Mouse (Mus musculus) midbrain, embryonic 16.5 days (tissue): ENCODE measurements around the gene 2310022A10Rik. TPM values are rescaled to one million over a fixed set of nuclear protein-coding genes. Genes with fewer than 3 reads are reported as not detected.

Experiments used
- ATAC-seq: fragments of 200-750 bp; cut with Nextera tagmentation; 2 replicates; pipeline ENCODE4 v1.8.0; 2017; ENCODE audit warnings: moderate TSS enrichment
- H3K27ac ChIP-seq: fragments of 300-500 bp; sonication (generic); 2 replicates; pipeline ENCODE4 v1.5.1; 2014; ENCODE audit warnings: mild to moderate bottlenecking, low read length, mixed read lengths
- H3K27me3 ChIP-seq: fragments of 300-500 bp; sonication (generic); 2 replicates; pipeline ENCODE4 v1.6.1; 2014; ENCODE audit warnings: low read depth, low read length, mixed read lengths; ENCODE audit not compliant: control insufficient read depth, insufficient read depth
- H3K36me3 ChIP-seq: fragments of 300-500 bp; sonication (generic); 2 replicates; pipeline ENCODE4 v1.6.1; 2014; ENCODE audit warnings: mild to moderate bottlenecking, low read length, moderate library complexity, mixed read lengths; ENCODE audit not compliant: control insufficient read depth, insufficient read depth
- H3K4me1 ChIP-seq: fragments of 300-500 bp; sonication (generic); 2 replicates; pipeline ENCODE4 v1.6.1; 2014; ENCODE audit warnings: mild to moderate bottlenecking, low read length, mixed read lengths; ENCODE audit not compliant: control insufficient read depth, insufficient read depth
- H3K4me2 ChIP-seq: fragments of 300-500 bp; sonication (generic); 2 replicates; pipeline ENCODE4 v1.6.1; 2014; ENCODE audit warnings: mild to moderate bottlenecking, low read length, mixed read lengths
- H3K4me3 ChIP-seq: fragments of 300-500 bp; sonication (generic); 2 replicates; pipeline ENCODE4 v1.5.1; 2014; ENCODE audit warnings: low read depth, mild to moderate bottlenecking, low read length, moderate library complexity, mixed read lengths
- H3K9ac ChIP-seq: fragments of 300-500 bp; sonication (generic); 2 replicates; pipeline ENCODE4 v1.6.1; 2014; ENCODE audit warnings: low read depth, low read length, mixed read lengths
- H3K9me3 ChIP-seq: fragments of 300-500 bp; sonication (generic); replicated peaks from 2 replicates; pipeline ENCODE4 v1.6.1; 2014; ENCODE audit warnings: mild to moderate bottlenecking, low read length, mixed read lengths; ENCODE audit not compliant: control insufficient read depth, poor library complexity, severe bottlenecking
- WGBS: fragments of 180-500 bp; shearing (Covaris S2); extraction: QIAGEN DNeasy Blood & Tissue Kit; methylation state at CpG from one replicate; pipeline ENCODE4 v1.1.7; 2014; 5-methylcytosine and 5-hydroxymethylcytosine counted together
- polyA plus RNA-seq: library from polyadenylated mRNA; unstranded; fragments of >200 nt; fragmentation: Nextera tagmentation; extraction: Ambion mirVana; gene quantifications from 2 replicates; pipeline ENCODE4 v1.2.1, GENCODE M21; 2015

Gene 2310022A10Rik
- polyA plus RNA-seq, 1 experiment from 2014 or later: 37.5 TPM

GRCm38 (mm10) chr7:27574124-27574880 lies 21.3 kb downstream of the 2310022A10Rik start:
- H3K9ac ChIP-seq: no peak overlapping the region
- WGBS: 95% methylated on average over 14 of the region's 14 CpGs
- ATAC-seq: no peak
- no peak overlapping the region for H3K27ac ChIP-seq
- no peaks in the 10 kb centered on the region for H3K27me3 ChIP-seq
- peaks cover 45% of the 10 kb centered on the region for H3K36me3 ChIP-seq
- H3K4me2 ChIP-seq: no peak overlapping the region
- no peak overlapping the region for H3K4me3 ChIP-seq
- H3K4me1 ChIP-seq: no peaks in the 10 kb centered on the region
- H3K9me3 ChIP-seq: no peaks in the 10 kb centered on the region

GRCm38 (mm10) chr7:27576914-27577313 lies 23.9 kb downstream of the 2310022A10Rik start:
- no peak for ATAC-seq
- 60% methylated on average over 6 of the region's 6 CpGs for WGBS

GRCm38 (mm10) chr7:27577589-27577988 lies 24.6 kb downstream of the 2310022A10Rik start:
- Histone ChIP-seq H3K27me3 (no peaks in the 10 kb centered on the region), H3K4me1 (no peaks in the 10 kb centered on the region), H3K9me3 (no peaks in the 10 kb centered on the region), H3K4me2 (no peak overlapping the region), H3K4me3 (no peak overlapping the region), H3K36me3 (peaks cover 43% of the 10 kb centered on the region), H3K9ac (no peak overlapping the region), H3K27ac (no peak overlapping the region)
- 94% methylated on average over 6 of the region's 6 CpGs for WGBS
- ATAC-seq: no peak

More at GRCm38 (mm10) chr7:27576914-27577313, 23.9 kb downstream of the 2310022A10Rik start:
- no peak overlapping the region for H3K4me2 ChIP-seq
- no peaks in the 10 kb centered on the region for H3K4me1 ChIP-seq
- H3K9me3 ChIP-seq: no peaks in the 10 kb centered on the region
- no peaks in the 10 kb centered on the region for H3K27me3 ChIP-seq
- peaks cover 45% of the 10 kb centered on the region for H3K36me3 ChIP-seq
- no peak overlapping the region for H3K27ac ChIP-seq
- H3K9ac ChIP-seq: no peak overlapping the region
- H3K4me3 ChIP-seq: no peak overlapping the region

GRCm38 (mm10) chr7:27578465-27578864 lies 25.4 kb downstream of the 2310022A10Rik start:
- Histone ChIP-seq H3K9me3 (no peaks in the 10 kb centered on the region), H3K4me1 (no peaks in the 10 kb centered on the region), H3K36me3 (peaks cover 43% of the 10 kb centered on the region), H3K4me2 (no peak overlapping the region), H3K9ac (no peak overlapping the region), H3K27me3 (no peaks in the 10 kb centered on the region), H3K4me3 (no peak overlapping the region), H3K27ac (no peak overlapping the region)
- 89% methylated on average over 7 of the region's 7 CpGs for WGBS
- ATAC-seq: no peak

GRCm38 (mm10) chr7:27580380-27581174 lies 27.5 kb downstream of the 2310022A10Rik start:
- no peaks in the 10 kb centered on the region for H3K9me3 ChIP-seq
- H3K27me3 ChIP-seq: no peaks in the 10 kb centered on the region
- WGBS: 91% methylated on average over 14 of the region's 14 CpGs
- no peak overlapping the region for H3K27ac ChIP-seq
- H3K4me3 ChIP-seq: no peak overlapping the region
- peaks cover 36% of the 10 kb centered on the region for H3K36me3 ChIP-seq
- H3K4me1 ChIP-seq: no peaks in the 10 kb centered on the region
- no peak for ATAC-seq
- no peak overlapping the region for H3K4me2 ChIP-seq
- H3K9ac ChIP-seq: no peak overlapping the region

GRCm38 (mm10) chr7:27586861-27587260 lies 33.8 kb downstream of the 2310022A10Rik start:
- 80% methylated on average over 2 of the region's 2 CpGs for WGBS
- Histone ChIP-seq H3K4me2 (no peak overlapping the region), H3K9me3 (no peaks in the 10 kb centered on the region), H3K4me1 (no peaks in the 10 kb centered on the region), H3K9ac (no peak overlapping the region), H3K4me3 (no peak overlapping the region), H3K27ac (no peak overlapping the region), H3K36me3 (peaks cover 5% of the 10 kb centered on the region; the same call in 1 of the 2 replicates), H3K27me3 (no peaks in the 10 kb centered on the region)
- no peak for ATAC-seq

GRCm38 (mm10) chr7:27587741-27588140 lies 34.7 kb downstream of the 2310022A10Rik start:
- H3K4me3 ChIP-seq: no peak overlapping the region
- WGBS: 86% methylated on average over 2 of the region's 2 CpGs
- ATAC-seq: no peak
- no peak overlapping the region for H3K9ac ChIP-seq
- no peaks in the 10 kb centered on the region for H3K27me3 ChIP-seq
- no peak overlapping the region for H3K4me2 ChIP-seq
- 0 out of 2 replicates have a peak, but pooled peaks cover 2% of the 10 kb centered on the region for H3K36me3 ChIP-seq
- no peak overlapping the region for H3K27ac ChIP-seq
- no peaks in the 10 kb centered on the region for H3K9me3 ChIP-seq
- H3K4me1 ChIP-seq: peaks cover 4% of the 10 kb centered on the region

- H3K4me2 ChIP-seq: no peak overlapping the region
- peaks cover 13% of the 10 kb centered on the region for H3K4me1 ChIP-seq
- no peaks in the 10 kb centered on the region for H3K27me3 ChIP-seq
- no peaks in the 10 kb centered on the region for H3K9me3 ChIP-seq
- H3K4me3 ChIP-seq: no peak overlapping the region
- 94% methylated on average over 4 of the region's 4 CpGs for WGBS
- H3K36me3 ChIP-seq: no peaks in the 10 kb centered on the region
- H3K27ac ChIP-seq: no peak overlapping the region
- no peak overlapping the region for H3K9ac ChIP-seq
- no peak for ATAC-seq
Measured at GRCm38 (mm10) chr7:27590088-27590487, 37.1 kb downstream of the 2310022A10Rik start.
